Comparison of ENCODE assay signal across 10 mouse cellular contexts in the genomic region with DNA sequence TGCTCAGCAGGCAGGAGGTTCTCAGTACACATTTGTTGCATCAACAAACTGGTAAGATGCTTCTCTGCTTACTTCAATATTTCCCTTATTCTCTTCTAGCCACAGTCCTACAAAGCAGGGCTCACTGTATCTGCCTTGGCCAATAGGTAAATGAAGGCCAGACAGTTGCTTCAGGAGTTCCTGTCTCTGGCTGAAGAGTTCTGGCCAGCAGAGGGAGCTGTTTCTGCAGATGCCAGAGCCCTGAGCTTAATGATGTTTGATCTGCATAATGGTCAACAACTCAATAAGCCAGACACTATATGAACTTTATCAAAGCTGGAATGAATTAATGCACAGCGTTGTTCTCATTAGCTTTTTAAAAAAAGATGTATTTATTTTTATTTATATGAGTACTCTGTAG. TPM values are rescaled to one million over a fixed set of nuclear protein-coding genes. Genes with fewer than 3 reads are reported as not detected.
DNase-seq lines count a peak whose midpoint lies in the region; TF ChIP-seq lines count a peak whose summit lies in the region.
"Had no signal": no experiment of that assay in that cellular context is flagged by ENCODE, and none has a peak within 500 bp of the region (broad histone marks: within the 10 kb centered on the region; RNA-seq: fewer than 3 reads in every experiment).

No protein-coding gene starts in this region.

- peaks cover 46% of the 10 kb centered on the region for H3K4me1 ChIP-seq in bone marrow macrophage, adult 2 months (ENCODE audit: control insufficient read depth, insufficient read depth, low read length)

- TF ChIP-seq POLR2A in bone marrow macrophage, adult 2 months (IDR thresholded peaks at IDR 0.05; ENCODE audit: borderline replicate concordance, low read depth, low read length) = no peak

- TF ChIP-seq CTCF in C2C12 (IDR thresholded peaks at IDR 0.05; ENCODE audit: control insufficient read depth, insufficient read depth, insufficient read length) = peak; percentile 16
- peak; percentile 92 for TF ChIP-seq CTCF in bone marrow macrophage, adult 2 months (IDR thresholded peaks at IDR 0.05; ENCODE audit: low read depth, low read length)

- peak; percentile 67 to 91 for DNase-seq in adrenal gland, adult (ENCODE audit: inconsistent age in 2 of 2, low spot score in 1 of 2)
- DNase-seq in adrenal gland, adult 8-10 months = no peak
- peak; percentile 61 for DNase-seq in forelimb bud, embryonic 11.5 days (ENCODE audit: low read depth, low spot score)
- peak; percentile 84 for DNase-seq in layer of hippocampus, adult 11-12 months (ENCODE audit: low spot score)
- DNase-seq in lung, postnatal 10 days = peak; percentile 88
- DNase-seq in right cerebral cortex, postnatal 4 days = peak; percentile 73

- no peaks in the 10 kb centered on the region for H3K79me2 ChIP-seq in C2C12 (ENCODE audit: control insufficient read depth, insufficient read depth)

- no peak overlapping the region for H3K27ac ChIP-seq in bone marrow macrophage, adult 2 months (ENCODE audit: insufficient read depth, low read depth, low read length)
- H3K27ac ChIP-seq: hindbrain, embryonic 15.5 days had no signal

- no peaks in the 10 kb centered on the region for H3K27me3 ChIP-seq in C2C12 (ENCODE audit: control insufficient read depth, insufficient read depth, insufficient read length)
- H3K27me3 ChIP-seq: hindbrain, embryonic 15.5 days had no signal

- H3K4me3 ChIP-seq in C2C12 (ENCODE audit: insufficient read depth, poor library complexity, severe bottlenecking) = no peak overlapping the region
- H3K4me3 ChIP-seq in bone marrow macrophage, adult 2 months (ENCODE audit: insufficient read depth, low read length) = no peak overlapping the region
- H3K4me3 ChIP-seq: hindbrain, embryonic 15.5 days had no signal

- no peaks in the 10 kb centered on the region for H3K36me3 ChIP-seq in C2C12 (ENCODE audit: control insufficient read depth, insufficient read depth)
- H3K36me3 ChIP-seq: hindbrain, embryonic 15.5 days had no signal

- no peak overlapping the region for H3ac ChIP-seq in C2C12 (ENCODE audit: control insufficient read depth, insufficient read length, low read depth)

- H3K79me3 ChIP-seq in C2C12 (ENCODE audit: low read depth) = no peaks in the 10 kb centered on the region

TF ChIP-seq in C2C12, 6 proteins besides CTCF, POLR2A, EP300 and RAD21:
- TF ChIP-seq MAX (IDR thresholded peaks at IDR 0.05) (no peak), FOSL1 (IDR thresholded peaks at IDR 0.05; ENCODE audit: insufficient read depth, low read length, poor library complexity, severe bottlenecking) (no peak), CEBPB (IDR thresholded peaks at IDR 0.05; ENCODE audit: low read depth) (no peak), MYOG (IDR thresholded peaks at IDR 0.05; ENCODE audit: control insufficient read depth, extremely low read depth, insufficient read length) (no peak), MYOD1 (IDR thresholded peaks at IDR 0.05; ENCODE audit: control insufficient read depth, insufficient read length, low read depth) (no peak), USF1 (IDR thresholded peaks at IDR 0.05; ENCODE audit: low read depth) (no peak)

RNA-seq across cellular contexts. Expression of a gene that starts 3.3 kb away (rescaled TPM):
- total RNA-seq in adrenal gland, adult 8-10 months (2022) = 10 to 100 TPM; 18.0 to 21.8 (median 20.2) TPM
- 7.5 TPM for polyA plus RNA-seq in C2C12 (2012; fragmentation: generic; extraction: Trizol)
- 26.7 and 31.5 TPM in 2 replicates for polyA plus RNA-seq in bone marrow macrophage, adult 2 months (2012; ENCODE audit: insufficient read depth, insufficient read length, missing spikeins)

RNA-seq across cellular contexts. Expression of a gene that starts 18.3 kb away (rescaled TPM):
- total RNA-seq in adrenal gland, adult 8-10 months (2022) = 1 to 10 TPM; 2.2 to 5.3 (median 4.0) TPM
- 0.46 TPM for polyA plus RNA-seq in C2C12 (2012; fragmentation: generic; extraction: Trizol)
- 0.61 TPM in 1 of 2 replicates, not detected in the other for polyA plus RNA-seq in bone marrow macrophage, adult 2 months (2012; ENCODE audit: insufficient read depth, insufficient read length, missing spikeins)

RNA-seq across cellular contexts. Expression of a gene that starts 41.6 kb away (rescaled TPM):
- 1 to 10 TPM; 4.6 to 6.2 (median 5.8) TPM for total RNA-seq in adrenal gland, adult 8-10 months (2022)
- 0.21 TPM for polyA plus RNA-seq in C2C12 (2012; fragmentation: generic; extraction: Trizol)
- 388 and 401 TPM in 2 replicates for polyA plus RNA-seq in bone marrow macrophage, adult 2 months (2012; ENCODE audit: insufficient read depth, insufficient read length, missing spikeins)

RNA-seq across cellular contexts. Expression of a gene that starts 48.1 kb away (rescaled TPM):
- total RNA-seq in adrenal gland, adult 8-10 months (2022) = not detected
- polyA plus RNA-seq in C2C12 (2012; fragmentation: generic; extraction: Trizol) = 0.01 TPM
- not detected in 2 replicates for polyA plus RNA-seq in bone marrow macrophage, adult 2 months (2012; ENCODE audit: insufficient read depth, insufficient read length, missing spikeins)
- polyA plus RNA-seq: hindbrain, embryonic 15.5 days; stomach, embryonic 14.5 days had no signal

Comparison
In these comparisons a context has a peak if more than half of its experiments do, and no peak if none do; other contexts are left out.
1. RNA of a gene that starts 41.6 kb away (polyA plus RNA-seq): 388 to 401 TPM in bone marrow macrophage, adult 2 months; 0.21 TPM in C2C12 (single experiment); every median in the first group is over 100 times any median in the second.